Mouse (Mus musculus) left cerebral cortex, adult 2 months (tissue): ENCODE measurements around the gene Prtn3. TPM values are rescaled to one million over a fixed set of nuclear protein-coding genes. Genes with fewer than 3 reads are reported as not detected.
A peak's percentile ranks its signal among the peaks of the same experiment; 100 is the strongest.

Source experiments
- DNase-seq, 2 experiments: peaks; one replicate each; pipeline ENCODE4 v3.0.0; 2021 to 2022; ENCODE audit warnings: low spot score in 2 of 2, mixed read lengths in 1 of 2; ENCODE audit errors: extremely low spot score in 1 of 2
- H3K27ac ChIP-seq: fragments of 200-600 bp; 2 replicates; pipeline ENCODE4 v1.8.1; 2022
- H3K4me3 ChIP-seq: fragments of 200-600 bp; 2 replicates; pipeline ENCODE4 v1.8.1; 2022
- CTCF ChIP-seq: fragments of 200-600 bp; IDR thresholded peaks from 2 replicates; pipeline ENCODE4 v1.8.1; 2022; ENCODE audit warnings: antibody characterized with exemption, mild to moderate bottlenecking, moderate library complexity
- intact Hi-C: fragments of 180-260 bp; cut with DNase I; formaldehyde crosslinking; loops from one replicate; pipeline ENCODE4 v1.15.1; 2025
- total RNA-seq, 2 experiments: library from RNA; stranded (reverse); gene quantifications; 2 replicates each; pipeline ENCODE4 v1.2.3; 2021

The Prtn3 gene
- total RNA-seq, 2 experiments from 2014 or later = 1.7 to 2.6 TPM

- H3K4me3 ChIP-seq = peak overlapping the region; percentile 33
- intact Hi-C loops = no loop called here
Observed at GRCm38 (mm10) chr10:79918231-79919078, 44.2 kb downstream of the Prtn3 start.

GRCm38 (mm10) chr10:79919251-79919849 lies 45.1 kb downstream of the Prtn3 start:
- no peak for TF ChIP-seq CTCF
- H3K27ac ChIP-seq = no peak overlapping the region
- intact Hi-C loops = no loop called here
- no peak for DNase-seq
- H3K4me3 ChIP-seq = peak overlapping the region; percentile 5; the same call in 1 of the 2 replicates

More at GRCm38 (mm10) chr10:79918231-79919078, 44.2 kb downstream of the Prtn3 start:
- DNase-seq = no peak
- TF ChIP-seq CTCF = no peak
- peak overlapping the region; percentile 28; the same call in 1 of the 2 replicates for H3K27ac ChIP-seq

- Histone ChIP-seq H3K4me3 (no peak overlapping the region), H3K27ac (no peak overlapping the region)
- no peak for TF ChIP-seq CTCF
- intact Hi-C loops = no loop called here
- no peak for DNase-seq
Observed at GRCm38 (mm10) chr10:79920056-79920890, 46.0 kb downstream of the Prtn3 start.

- no peak within 1 kb of the TSS for H3K27ac ChIP-seq
- H3K4me3 ChIP-seq = peak within 1 kb of the TSS; percentile 11; the same call in 1 of the 2 replicates
- intact Hi-C loops = no loop called here
- no peak for DNase-seq
- TF ChIP-seq CTCF = no peak
Observed at GRCm38 (mm10) chr10:79920958-79921535, 46.8 kb downstream of the Prtn3 start, which contains the start of gene R3hdm4. Gene R3hdm4, minus strand, starts transcription at chr10:79921208.

- Histone ChIP-seq H3K27ac (no peak overlapping the region), H3K4me3 (peak overlapping the region; percentile 4; the same call in 1 of the 2 replicates)
- intact Hi-C loops = no loop called here
- no peak for TF ChIP-seq CTCF
- DNase-seq = no peak
Observed at GRCm38 (mm10) chr10:79921572-79921971, 47.3 kb downstream of the Prtn3 start.

- DNase-seq = peak; percentile 91 to 97
- no peak; the same call in none of the 2 replicates for TF ChIP-seq CTCF
- Histone ChIP-seq H3K27ac (no peak overlapping the region), H3K4me3 (no peak overlapping the region)
- intact Hi-C loops = loop anchor here (1.0 to 2.0 kb wide), 3 partner anchors 32 to 90 kb away; no protein-coding TSS in a partner anchor
Observed at GRCm38 (mm10) chr10:79924998-79925784, 50.9 kb downstream of the Prtn3 start.

- Histone ChIP-seq H3K4me3 (peak overlapping the region; percentile 79), H3K27ac (peak overlapping the region; percentile 95)
- DNase-seq = no peak
- intact Hi-C loops = loop anchor here (1.0 to 2.0 kb wide), 3 partner anchors 32 to 91 kb away; no protein-coding TSS in a partner anchor
- TF ChIP-seq CTCF = no peak
Observed at GRCm38 (mm10) chr10:79925785-79926490, 51.7 kb downstream of the Prtn3 start.

GRCm38 (mm10) chr10:79926491-79927323 lies 52.4 kb downstream of the Prtn3 start, which contains the start of gene Arid3a:
Gene Arid3a, plus strand, starts transcription at chr10:79927043.
- intact Hi-C loops = no loop called here
- H3K4me3 ChIP-seq = peak within 1 kb of the TSS; percentile 79
- TF ChIP-seq CTCF = no peak
- peak within 1 kb of the TSS; percentile 95 for H3K27ac ChIP-seq
- DNase-seq = peak; percentile 86 to 88

- peak overlapping the region; percentile 79 for H3K4me3 ChIP-seq
- peak; percentile 49 to 52 for DNase-seq
- H3K27ac ChIP-seq = peak overlapping the region; percentile 95
- TF ChIP-seq CTCF = peak; percentile 31
- intact Hi-C loops = no loop called here
Observed at GRCm38 (mm10) chr10:79927324-79928029, 53.2 kb downstream of the Prtn3 start.
